Mouse (Mus musculus): ENCODE data around the gene Tdpoz1.
"Not testable (repeated sequence)": the region's sequence is repeated elsewhere in the genome, so short reads cannot be mapped to it uniquely, and the experiment has no call there.

Tdpoz1 gene

DNA sequence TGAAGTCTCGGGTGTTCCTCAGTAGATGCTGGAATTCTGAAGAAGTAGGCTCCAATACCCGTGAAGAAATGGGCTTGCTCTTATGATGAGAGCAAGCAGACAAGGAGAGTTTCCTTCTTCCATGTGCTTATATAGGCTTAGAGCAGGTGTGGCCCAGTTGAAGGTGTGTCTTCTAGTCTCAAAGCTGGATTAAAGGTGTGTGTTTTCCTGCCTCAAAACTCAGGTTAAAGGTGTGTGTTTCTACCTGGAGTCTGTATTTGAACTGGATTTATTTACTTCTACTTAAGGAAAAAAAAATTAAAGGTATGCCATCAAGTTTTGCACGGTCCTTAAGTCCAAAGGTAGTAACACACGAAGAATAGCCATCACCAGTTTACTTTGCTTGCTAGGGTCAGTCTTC is at the start of gene Tdpoz1:
Gene Tdpoz1 (minus strand): TSS at position 101 of the 400 bp plus-strand sequence.
- DNase-seq (ENCODE audit: inconsistent age in 2 of 2, low spot score in 1 of 2): not testable (repeated sequence)

DNA sequence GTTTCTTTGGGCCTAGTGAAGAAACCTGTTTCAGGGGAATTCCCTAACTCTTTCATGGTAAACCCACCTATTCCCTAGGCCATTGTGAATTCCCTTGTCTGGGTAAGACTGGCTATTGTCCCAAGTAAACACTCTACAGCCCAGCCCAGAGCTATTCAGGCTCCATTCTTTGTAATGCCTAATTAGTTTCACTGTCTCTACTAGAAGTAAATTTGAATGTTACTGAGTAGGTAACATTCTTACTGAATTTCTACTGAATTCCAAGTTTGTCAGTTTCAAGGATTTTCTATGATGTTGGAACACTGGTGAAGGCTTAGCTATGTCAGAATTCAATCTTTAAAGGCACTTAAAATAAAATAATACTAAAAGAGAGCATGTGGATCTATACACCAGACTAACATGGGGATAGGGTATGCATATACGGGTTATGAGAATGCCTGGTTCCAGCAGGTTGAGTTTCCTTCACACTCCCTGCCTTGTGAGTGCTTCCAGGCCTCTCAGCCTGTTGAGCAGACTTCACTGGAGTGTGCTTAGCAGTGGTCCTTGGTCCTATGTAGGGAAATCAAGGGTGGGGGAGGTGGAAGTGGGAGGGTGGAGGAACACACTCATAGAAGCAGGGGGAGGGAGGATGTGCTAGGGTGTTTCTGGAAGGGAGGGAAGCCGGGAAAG is 33.0 kb upstream of the Tdpoz1 start:
- not testable (repeated sequence) for DNase-seq (ENCODE audit: inconsistent age in 2 of 2, low spot score in 1 of 2)

DNA sequence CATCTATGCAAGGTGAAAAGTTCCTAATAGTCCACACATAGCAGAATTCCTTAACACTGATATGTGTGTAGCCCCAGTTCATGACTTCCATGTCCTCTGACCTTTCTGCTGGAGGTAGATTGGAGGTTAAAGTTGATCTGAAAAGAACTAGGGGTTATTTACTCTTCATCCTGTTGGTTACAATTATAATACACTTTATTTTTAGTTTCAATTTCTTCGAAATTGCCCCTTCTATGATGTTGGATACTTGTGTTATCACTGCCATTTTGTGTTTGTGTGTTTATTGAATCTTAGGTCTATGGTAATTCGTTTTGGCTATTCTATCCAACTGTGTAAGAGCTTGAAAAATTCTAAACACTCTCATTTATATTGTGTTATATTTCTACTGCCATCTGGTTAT is 16.9 kb upstream of the Tdpoz1 start, which contains the start of gene Gm37596:
Gene Gm37596 (minus strand): TSS at position 101 of the 400 bp plus-strand sequence.
- not testable (repeated sequence) for DNase-seq (ENCODE audit: inconsistent age in 2 of 2, low spot score in 1 of 2)

DNA sequence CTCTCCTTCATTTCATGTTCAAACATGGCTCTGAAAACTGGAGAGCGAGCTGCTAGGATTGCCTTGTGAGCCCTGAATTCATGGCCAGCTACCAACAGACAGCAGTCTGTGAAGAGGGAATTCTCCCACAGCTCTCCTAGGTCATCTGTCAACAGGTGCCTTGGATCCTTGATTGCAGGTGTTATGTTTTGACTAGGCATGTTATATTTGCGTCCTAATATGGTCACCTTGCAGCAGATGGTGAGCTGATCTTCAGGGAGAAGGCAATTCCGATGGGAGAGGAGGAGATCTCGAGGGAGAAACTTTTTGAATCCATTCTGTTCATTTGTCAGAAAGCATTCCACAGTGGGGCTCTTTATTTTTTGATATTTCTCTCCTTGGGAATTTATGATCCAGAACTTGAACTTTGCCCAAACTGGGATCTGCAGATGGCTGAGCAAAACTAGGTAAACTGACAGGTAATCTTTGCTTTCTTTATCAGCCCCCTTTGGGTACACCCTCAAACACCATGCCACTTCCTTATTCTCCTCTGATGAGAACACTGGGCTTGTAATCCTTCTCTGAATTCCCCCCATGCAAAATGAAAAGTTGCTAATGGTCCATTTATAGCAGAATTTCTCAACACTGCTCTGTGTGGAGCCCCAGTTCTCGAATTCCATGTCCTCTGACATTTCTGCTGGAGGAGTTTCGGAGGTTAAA is 5.2 kb downstream of the Tdpoz1 start:
- not testable (repeated sequence) for DNase-seq (ENCODE audit: inconsistent age in 2 of 2, low spot score in 1 of 2)

DNA sequence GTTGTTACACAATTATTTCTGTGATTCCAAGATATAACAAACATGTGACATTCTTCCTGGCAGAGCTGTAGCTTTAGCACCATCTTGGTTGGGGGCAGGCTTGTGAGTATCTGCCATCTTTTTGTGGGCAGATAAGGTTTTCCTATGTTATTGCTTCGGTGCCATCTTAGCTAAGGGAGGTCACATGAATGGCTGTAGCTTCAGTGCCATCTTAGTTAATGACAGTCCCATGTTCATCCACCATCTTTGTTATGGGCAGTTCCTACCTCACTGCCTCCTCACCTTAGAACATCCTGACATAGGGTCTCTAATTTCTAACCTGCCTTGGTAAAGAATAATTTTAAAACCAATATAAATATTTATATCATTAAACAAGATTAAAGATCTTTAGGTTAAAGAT is 21.9 kb downstream of the Tdpoz1 start:
- DNase-seq (ENCODE audit: inconsistent age in 2 of 2, low spot score in 1 of 2): no peak

DNA sequence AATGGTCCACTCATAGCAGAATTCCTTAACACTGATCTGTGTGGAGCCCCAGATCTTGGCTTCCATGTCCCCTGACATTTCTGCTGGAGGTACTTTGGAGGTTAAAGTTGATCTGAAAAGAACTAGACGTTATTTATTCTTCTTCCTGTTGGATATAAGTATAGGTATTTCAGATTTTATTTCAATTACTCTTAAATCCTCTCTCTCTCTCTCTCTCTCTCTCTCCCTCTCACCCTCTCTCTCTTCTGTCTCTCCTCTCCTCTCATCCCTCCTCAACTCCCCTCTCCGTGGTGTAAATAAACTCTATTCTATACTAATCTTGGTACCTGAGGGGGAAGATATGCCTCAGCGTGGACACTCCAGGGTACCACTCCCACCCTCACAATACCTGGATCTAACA is 23.5 kb downstream of the Tdpoz1 start, which contains the start of gene Tdpoz2:
Gene Tdpoz2 (minus strand): TSS at position 101 of the 400 bp plus-strand sequence.
- no peak for DNase-seq (ENCODE audit: inconsistent age in 2 of 2, low spot score in 1 of 2)

DNA sequence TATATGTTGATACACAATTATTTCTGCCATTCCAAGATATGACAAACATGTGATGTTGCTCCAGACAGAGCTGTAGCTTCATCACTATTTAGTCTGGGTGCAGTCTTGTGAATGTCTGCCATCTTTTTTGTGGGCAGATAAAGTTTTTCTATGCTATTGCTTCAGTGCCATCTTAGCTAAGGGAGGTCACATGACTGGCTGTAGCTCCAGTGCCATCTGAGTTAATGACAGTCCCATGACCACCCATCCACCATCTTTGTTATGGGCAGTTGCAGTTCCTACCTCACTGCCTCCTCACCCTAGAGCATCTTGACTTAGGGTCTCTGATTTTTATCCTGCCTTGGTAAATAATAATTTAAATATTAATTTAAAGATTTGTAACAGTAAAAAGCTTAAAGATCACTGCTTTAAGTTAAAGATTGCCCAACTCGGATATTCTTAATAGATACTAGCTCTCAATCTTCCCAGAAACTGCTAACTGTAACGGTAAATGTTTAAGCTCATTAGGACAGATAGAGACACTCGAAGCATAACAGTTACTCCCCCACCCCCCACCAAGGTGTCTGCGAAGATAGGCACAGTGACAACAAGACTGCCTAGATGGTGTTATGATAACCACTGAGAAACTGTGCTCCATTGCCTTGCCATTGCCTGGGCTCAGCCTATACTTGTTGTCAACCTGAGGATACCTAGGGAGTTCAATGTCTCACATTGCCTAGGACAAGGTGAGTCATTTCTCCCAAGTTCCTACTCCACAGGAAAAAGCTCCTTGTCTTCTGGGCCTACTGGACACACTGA is 45.0 kb downstream of the Tdpoz1 start:
- not testable (repeated sequence) for DNase-seq (ENCODE audit: inconsistent age in 2 of 2, low spot score in 1 of 2)

Data from adrenal gland, adult (tissue).